Mouse (Mus musculus): ENCODE results near the gene Arrdc3. TPM values are rescaled to one million over a fixed set of nuclear protein-coding genes. Genes with fewer than 3 reads are reported as not detected.

Arrdc3 gene
- polyA plus RNA-seq (2015; fragmentation: Nextera tagmentation; extraction: Ambion mirVana), result 57.3 and 57.4 TPM in 2 replicates

- peak within 1 kb of the TSS; percentile 100 for H3K27ac ChIP-seq
- H3K9me3 ChIP-seq (replicated peaks), result no peaks in the 10 kb centered on the region
- peak within 1 kb of the TSS; percentile 80 for H3K4me3 ChIP-seq (replicated peaks)
- ATAC-seq (replicated peaks; ENCODE audit: low FRiP score), result peak; percentile 57
- peaks cover 7% of the 10 kb centered on the region for H3K4me1 ChIP-seq
- H3K36me3 ChIP-seq, result peaks cover 7% of the 10 kb centered on the region
- WGBS, result 0% methylated on average over 22 of the region's 31 CpGs
- peak within 1 kb of the TSS; percentile 62 for H3K4me2 ChIP-seq
- H3K9ac ChIP-seq, result peak within 1 kb of the TSS; percentile 99
- H3K27me3 ChIP-seq, result 0 out of 2 replicates have a peak, but pooled peaks cover 4% of the 10 kb centered on the region
Measured at GRCm38 (mm10) chr13:80883190-80883589, at the start of gene Arrdc3. Gene Arrdc3 (plus strand): TSS chr13:80883384.

DNA sequence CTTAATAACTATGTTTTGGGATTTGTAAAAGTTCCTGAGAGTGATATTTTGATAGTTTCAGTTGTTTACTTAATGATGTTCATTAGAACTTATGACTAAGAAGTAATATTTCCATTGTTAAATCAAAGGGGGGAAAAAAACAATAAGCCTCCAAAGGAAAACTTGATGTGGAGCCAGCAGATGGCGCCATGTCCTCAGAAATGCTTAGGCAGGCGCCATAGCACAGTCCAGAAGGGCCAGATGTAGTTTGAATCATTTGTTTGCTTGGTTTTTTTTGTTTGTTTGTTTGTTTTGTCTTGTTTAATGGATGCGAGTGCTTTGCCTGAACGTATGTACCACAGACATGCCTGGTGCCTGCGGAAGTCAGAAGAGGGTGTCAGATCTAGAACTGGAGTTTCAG is 21.0 kb upstream of the Arrdc3 start:
- Histone ChIP-seq H3K9me3 (replicated peaks) (no peaks in the 10 kb centered on the region), H3K9ac (no peak overlapping the region), H3K4me3 (replicated peaks) (no peak overlapping the region), H3K27ac (no peak overlapping the region), H3K4me1 (no peaks in the 10 kb centered on the region), H3K27me3 (no peaks in the 10 kb centered on the region), H3K4me2 (no peak overlapping the region), H3K36me3 (no peaks in the 10 kb centered on the region)
- 11% methylated on average over 5 of the region's 5 CpGs for WGBS
- ATAC-seq (replicated peaks; ENCODE audit: low FRiP score), result peak; percentile 58; the same call in 1 of the 2 replicates

DNA sequence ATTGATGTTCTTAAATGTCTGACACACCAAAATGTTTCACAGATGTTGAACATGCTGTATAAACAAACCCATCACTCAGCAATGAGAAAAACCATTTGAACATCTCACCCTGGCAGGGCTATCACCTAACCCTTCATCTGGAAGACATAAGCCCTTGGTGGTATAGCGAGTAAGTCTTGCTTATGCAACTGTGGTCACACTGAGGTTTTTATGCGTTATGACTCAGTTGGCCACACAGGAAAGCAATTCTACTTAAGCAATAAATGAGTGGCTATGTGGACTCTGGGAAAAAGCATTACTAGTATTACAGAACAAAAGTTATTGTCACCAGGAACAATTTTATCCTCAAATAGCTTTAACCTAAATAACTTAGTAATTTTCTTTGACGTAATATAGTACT is 19.0 kb upstream of the Arrdc3 start:
- H3K36me3 ChIP-seq, result no peaks in the 10 kb centered on the region
- no peak overlapping the region for H3K27ac ChIP-seq
- no peaks in the 10 kb centered on the region for H3K9me3 ChIP-seq (replicated peaks)
- ATAC-seq (replicated peaks; ENCODE audit: low FRiP score), result no peak
- no peak overlapping the region for H3K9ac ChIP-seq
- H3K27me3 ChIP-seq, result no peaks in the 10 kb centered on the region
- 83% methylated on average over 3 of the region's 3 CpGs for WGBS
- no peak overlapping the region for H3K4me2 ChIP-seq
- no peak overlapping the region for H3K4me3 ChIP-seq (replicated peaks)
- H3K4me1 ChIP-seq, result no peaks in the 10 kb centered on the region

DNA sequence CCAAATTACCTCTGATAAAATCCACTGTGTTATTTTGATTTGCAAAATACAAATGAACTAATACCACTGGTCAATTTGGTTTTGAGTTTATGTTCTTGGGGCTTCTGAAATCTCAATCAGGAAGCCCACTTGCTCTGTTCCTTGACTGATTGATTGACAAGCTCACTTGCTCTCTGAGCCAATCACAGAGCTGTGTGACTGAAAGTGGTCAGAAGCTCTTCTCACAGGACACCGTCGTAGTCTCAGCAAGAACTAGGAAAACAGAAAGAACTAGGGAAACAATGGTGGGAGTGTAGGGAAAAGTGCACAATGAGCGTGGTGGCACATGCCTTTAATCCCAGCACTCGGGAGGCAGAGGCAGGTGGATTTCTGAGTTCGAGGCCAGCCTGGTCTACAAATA is 8.1 kb upstream of the Arrdc3 start:
- Histone ChIP-seq H3K36me3 (no peaks in the 10 kb centered on the region), H3K27me3 (0 out of 2 replicates have a peak, but pooled peaks cover 4% of the 10 kb centered on the region), H3K4me1 (no peaks in the 10 kb centered on the region), H3K4me3 (replicated peaks) (no peak overlapping the region), H3K27ac (no peak overlapping the region), H3K9ac (no peak overlapping the region), H3K4me2 (no peak overlapping the region), H3K9me3 (replicated peaks) (no peaks in the 10 kb centered on the region)
- no peak for ATAC-seq (replicated peaks; ENCODE audit: low FRiP score)
- WGBS, result 90% methylated on average over 5 of the region's 5 CpGs

DNA sequence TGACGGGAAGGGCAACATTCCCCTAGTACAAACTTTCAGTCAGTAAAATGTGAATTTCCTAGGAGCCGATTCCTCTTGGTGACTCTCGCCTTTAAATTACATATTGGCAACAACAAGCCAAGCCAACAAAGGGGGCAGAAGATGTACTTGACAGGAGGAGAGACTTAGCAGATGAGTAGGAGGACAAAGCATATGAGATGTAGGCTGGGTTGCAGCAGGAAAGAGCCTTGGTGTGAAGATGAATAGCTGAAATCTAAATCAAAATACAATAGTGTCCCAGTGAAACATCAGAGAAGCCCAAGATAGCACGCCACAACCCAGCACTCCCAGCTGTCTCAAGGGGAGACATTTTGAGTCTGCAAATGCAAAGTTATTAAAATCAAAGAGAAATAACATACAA is 2.4 kb upstream of the Arrdc3 start:
- Histone ChIP-seq H3K4me3 (replicated peaks) (no peak overlapping the region), H3K27ac (no peak overlapping the region), H3K9ac (no peak overlapping the region), H3K9me3 (replicated peaks) (no peaks in the 10 kb centered on the region), H3K36me3 (no peaks in the 10 kb centered on the region), H3K4me1 (peaks cover 4% of the 10 kb centered on the region; the same call in 1 of the 2 replicates), H3K27me3 (0 out of 2 replicates have a peak, but pooled peaks cover 4% of the 10 kb centered on the region), H3K4me2 (no peak overlapping the region)
- ATAC-seq (replicated peaks; ENCODE audit: low FRiP score), result no peak
- WGBS, result 73% methylated on average over 4 of the region's 4 CpGs

DNA sequence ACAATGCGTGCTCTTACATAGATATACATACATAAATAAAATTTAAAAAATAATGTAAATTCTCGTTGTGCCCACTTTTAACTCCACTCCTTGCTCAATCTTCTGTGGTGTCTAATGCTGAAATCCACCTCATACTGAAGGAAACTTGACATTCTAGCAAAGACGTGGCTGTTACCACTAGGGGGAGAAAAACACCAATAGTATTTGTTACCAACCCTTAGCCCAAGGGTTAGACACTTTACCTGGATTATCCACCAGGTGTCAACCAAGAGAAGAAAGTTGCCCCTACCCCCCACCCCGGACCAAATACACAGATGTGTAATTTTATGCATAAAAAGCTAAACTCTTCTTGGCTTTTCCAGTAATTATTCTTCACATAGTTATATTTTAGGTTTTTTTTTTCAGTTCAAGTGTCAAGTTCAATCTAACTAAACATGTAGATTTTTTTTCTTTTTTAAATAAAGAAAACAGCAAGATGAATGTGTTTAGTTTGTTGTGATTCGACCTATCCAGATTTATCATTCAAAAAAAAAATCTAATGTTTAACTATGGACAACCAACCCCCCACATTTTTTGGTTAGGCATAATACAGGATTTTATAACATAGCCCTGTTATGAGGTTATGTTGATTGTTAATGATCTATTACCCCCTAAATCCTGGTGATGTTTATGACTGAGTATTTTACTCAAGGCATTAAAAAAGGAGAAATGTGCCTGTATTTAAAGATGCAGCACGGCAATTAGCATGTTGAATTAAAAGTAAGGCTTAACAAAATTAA is 1.3 kb upstream of the Arrdc3 start:
- H3K4me3 ChIP-seq (replicated peaks), result peak overlapping the region; percentile 80; the same call in 1 of the 2 replicates
- H3K4me1 ChIP-seq, result peaks cover 6% of the 10 kb centered on the region
- no peak overlapping the region for H3K9ac ChIP-seq
- 17% methylated on average over 6 of the region's 6 CpGs for WGBS
- H3K27me3 ChIP-seq, result 0 out of 2 replicates have a peak, but pooled peaks cover 4% of the 10 kb centered on the region
- H3K27ac ChIP-seq, result peak overlapping the region; percentile 100
- H3K9me3 ChIP-seq (replicated peaks), result no peaks in the 10 kb centered on the region
- no peaks in the 10 kb centered on the region for H3K36me3 ChIP-seq
- H3K4me2 ChIP-seq, result peak overlapping the region; percentile 62
- ATAC-seq (replicated peaks; ENCODE audit: low FRiP score), result no peak

DNA sequence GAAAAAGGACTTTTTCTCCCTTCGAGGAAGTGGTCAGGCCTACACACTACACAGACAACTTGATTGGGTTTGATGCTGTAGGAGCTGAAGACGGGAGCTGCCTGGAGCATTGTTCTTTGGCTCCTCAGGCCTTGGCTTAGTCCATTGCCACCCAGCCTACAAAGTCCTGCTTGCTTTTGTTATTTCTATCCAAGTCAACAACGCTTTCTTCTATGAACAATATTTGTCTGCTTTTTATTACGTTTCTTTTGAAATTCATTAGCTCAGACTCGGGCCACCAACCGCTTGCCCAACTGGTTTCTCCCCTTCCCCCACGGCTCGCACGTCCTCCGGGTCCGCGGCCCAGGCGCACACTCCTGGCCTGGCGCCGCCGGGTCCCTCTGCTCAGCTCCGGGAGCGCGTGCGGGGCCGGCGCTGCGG is 458 bp upstream of the Arrdc3 start:
- H3K4me2 ChIP-seq, result peak overlapping the region; percentile 62
- H3K27ac ChIP-seq, result peak overlapping the region; percentile 100
- H3K36me3 ChIP-seq, result peaks cover 2% of the 10 kb centered on the region
- peak; percentile 34 for ATAC-seq (replicated peaks; ENCODE audit: low FRiP score)
- under 1% methylated on average over 23 of the region's 23 CpGs for WGBS
- H3K9me3 ChIP-seq (replicated peaks), result no peaks in the 10 kb centered on the region
- H3K27me3 ChIP-seq, result 0 out of 2 replicates have a peak, but pooled peaks cover 4% of the 10 kb centered on the region
- H3K4me3 ChIP-seq (replicated peaks), result peak overlapping the region; percentile 80
- H3K9ac ChIP-seq, result peak overlapping the region; percentile 45
- peaks cover 7% of the 10 kb centered on the region for H3K4me1 ChIP-seq

GRCm38 (mm10) chr13:80883649-80884376 is 629 bp downstream of the Arrdc3 start:
- under 1% methylated on average over 23 of the region's 23 CpGs for WGBS
- H3K4me2 ChIP-seq, result peak overlapping the region; percentile 62
- H3K9ac ChIP-seq, result peak overlapping the region; percentile 99

GRCm38 (mm10) chr13:80884377-80884983 is 1.3 kb downstream of the Arrdc3 start:
- Histone ChIP-seq H3K27ac (peak overlapping the region; percentile 100), H3K4me2 (peak overlapping the region; percentile 62), H3K36me3 (peaks cover 12% of the 10 kb centered on the region), H3K4me1 (peaks cover 7% of the 10 kb centered on the region), H3K27me3 (0 out of 2 replicates have a peak, but pooled peaks cover 4% of the 10 kb centered on the region), H3K9ac (peak overlapping the region; percentile 99), H3K9me3 (replicated peaks) (no peaks in the 10 kb centered on the region), H3K4me3 (replicated peaks) (peak overlapping the region; percentile 80)
- 0 out of 2 replicates have a peak, but pooled peaks have one; percentile 13 for ATAC-seq (replicated peaks; ENCODE audit: low FRiP score)
- under 1% methylated on average over 15 of the region's 15 CpGs for WGBS

More at GRCm38 (mm10) chr13:80883649-80884376, 629 bp downstream of the Arrdc3 start:
- Histone ChIP-seq H3K27me3 (0 out of 2 replicates have a peak, but pooled peaks cover 4% of the 10 kb centered on the region), H3K4me3 (replicated peaks) (peak overlapping the region; percentile 80), H3K4me1 (peaks cover 7% of the 10 kb centered on the region), H3K9me3 (replicated peaks) (no peaks in the 10 kb centered on the region), H3K36me3 (peaks cover 10% of the 10 kb centered on the region), H3K27ac (peak overlapping the region; percentile 100)
- ATAC-seq (replicated peaks; ENCODE audit: low FRiP score), result no peak

DNA sequence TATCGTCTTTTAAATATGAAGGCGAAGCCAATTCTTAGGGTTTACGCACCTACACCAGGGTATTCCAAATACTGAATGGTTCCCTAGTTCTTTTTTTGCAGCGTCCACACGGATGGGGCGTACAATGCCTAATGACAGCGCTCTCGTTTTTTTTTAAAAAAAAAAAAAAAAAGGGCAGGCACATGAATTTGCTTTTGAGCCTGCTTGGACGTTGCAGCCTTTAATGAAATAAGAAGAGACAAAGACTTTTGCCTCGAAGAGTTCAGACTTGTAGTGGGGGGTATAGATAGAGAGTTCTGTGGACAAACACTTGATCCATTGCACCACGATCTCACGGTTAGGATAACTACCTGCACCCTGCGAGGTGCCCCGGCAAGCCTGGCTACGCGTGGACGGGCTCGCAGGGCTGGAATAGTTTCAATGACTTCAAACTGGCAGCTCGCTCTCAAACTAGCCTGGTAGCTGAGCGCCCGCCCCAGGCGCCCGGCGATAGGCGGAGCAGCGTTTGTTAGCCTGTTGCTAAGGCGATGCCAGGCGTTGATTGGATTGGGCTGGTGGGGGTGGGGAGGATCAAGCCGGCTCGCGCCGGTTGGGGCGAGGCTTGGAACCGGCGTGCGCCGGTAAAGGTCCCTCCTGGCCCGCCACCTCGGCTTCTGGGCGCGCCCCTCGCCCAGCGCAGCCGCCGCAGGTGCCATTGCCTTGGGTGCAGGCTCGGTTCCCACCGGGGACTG is 2.1 kb downstream of the Arrdc3 start:
- WGBS, result under 1% methylated on average over 47 of the region's 47 CpGs
- Histone ChIP-seq H3K9ac (peak overlapping the region; percentile 99), H3K27ac (peak overlapping the region; percentile 100), H3K4me3 (replicated peaks) (peak overlapping the region; percentile 80), H3K9me3 (replicated peaks) (no peaks in the 10 kb centered on the region), H3K4me1 (peaks cover 7% of the 10 kb centered on the region), H3K4me2 (peak overlapping the region; percentile 62), H3K27me3 (no peaks in the 10 kb centered on the region), H3K36me3 (peaks cover 17% of the 10 kb centered on the region)
- ATAC-seq (replicated peaks; ENCODE audit: low FRiP score), result peak; percentile 92
